Mouse (Mus musculus) yolk sac, embryonic 10.5 days (tissue): Measurements from ENCODE around the gene Cpt1a.
A peak's percentile ranks its signal among the peaks of the same experiment; 100 is the strongest.

Experiments used
- DNase-seq: peaks from one replicate; pipeline ENCODE4 v3.0.0-alpha.2; 2017; ENCODE audit warnings: low spot score

Cpt1a gene

GRCm38 (mm10) chr19:3365089-3365488 is 43.0 kb downstream of the Cpt1a start:
- no peak for DNase-seq

GRCm38 (mm10) chr19:3368276-3368675 is 46.1 kb downstream of the Cpt1a start:
- no peak for DNase-seq

- DNase-seq: no peak
Measured at GRCm38 (mm10) chr19:3373380-3373779, 51.2 kb downstream of the Cpt1a start.

GRCm38 (mm10) chr19:3374028-3374427 is 51.9 kb downstream of the Cpt1a start:
- DNase-seq: no peak

GRCm38 (mm10) chr19:3375945-3376495 is 53.9 kb downstream of the Cpt1a start:
- no peak for DNase-seq

GRCm38 (mm10) chr19:3376966-3377715 is 55.0 kb downstream of the Cpt1a start:
- no peak for DNase-seq

- no peak for DNase-seq
Measured at GRCm38 (mm10) chr19:3378614-3379013, 56.5 kb downstream of the Cpt1a start.

- no peak for DNase-seq
Measured at GRCm38 (mm10) chr19:3388061-3388460, 65.9 kb downstream of the Cpt1a start.

- DNase-seq: peak; percentile 77
Measured at GRCm38 (mm10) chr19:3388629-3389057, 66.5 kb downstream of the Cpt1a start, which contains the start of gene Tesmin. Tesmin (plus strand) TSS chr19:3388857.

- DNase-seq: peak; percentile 70
Measured at GRCm38 (mm10) chr19:3389089-3389488, 67.0 kb downstream of the Cpt1a start.

GRCm38 (mm10) chr19:3392384-3392783 is 70.2 kb downstream of the Cpt1a start:
- DNase-seq: peak; percentile 11

- no peak for DNase-seq
Measured at GRCm38 (mm10) chr19:3394216-3394615, 72.1 kb downstream of the Cpt1a start.

- DNase-seq: no peak
Measured at GRCm38 (mm10) chr19:3400057-3400456, 77.9 kb downstream of the Cpt1a start.

- DNase-seq: no peak
Measured at GRCm38 (mm10) chr19:3401504-3401903, 79.4 kb downstream of the Cpt1a start.

GRCm38 (mm10) chr19:3401943-3402342 is 79.8 kb downstream of the Cpt1a start:
- no peak for DNase-seq

- DNase-seq: no peak
Measured at GRCm38 (mm10) chr19:3402390-3402789, 80.3 kb downstream of the Cpt1a start.

GRCm38 (mm10) chr19:3404030-3404429 is 81.9 kb downstream of the Cpt1a start:
- DNase-seq: no peak

GRCm38 (mm10) chr19:3405531-3406281 is 83.6 kb downstream of the Cpt1a start:
- no peak for DNase-seq

- no peak for DNase-seq
Measured at GRCm38 (mm10) chr19:3414268-3414733, 92.2 kb downstream of the Cpt1a start, which contains the start of gene Gal. Gal (minus strand) TSS chr19:3414544.

- DNase-seq: no peak
Measured at GRCm38 (mm10) chr19:3419251-3419650, 97.1 kb downstream of the Cpt1a start.

- no peak for DNase-seq
Measured at GRCm38 (mm10) chr19:3422488-3422887, 100.4 kb downstream of the Cpt1a start.

- no peak for DNase-seq
Measured at GRCm38 (mm10) chr19:3422981-3423380, 100.8 kb downstream of the Cpt1a start.

GRCm38 (mm10) chr19:3424214-3424613 is 102.1 kb downstream of the Cpt1a start:
- DNase-seq: no peak
